Mouse (Mus musculus): ENCODE measurements around the gene Rfc4. TPM values are rescaled to one million over a fixed set of nuclear protein-coding genes. Genes with fewer than 3 reads are reported as not detected.
"Not testable (repeated sequence)": the region's sequence is repeated elsewhere in the genome, so short reads cannot be mapped to it uniquely, and the experiment has no call there.

The Rfc4 gene
- total RNA-seq, 2 experiments from 2014 or later: 4.8 to 5.3 TPM

DNA sequence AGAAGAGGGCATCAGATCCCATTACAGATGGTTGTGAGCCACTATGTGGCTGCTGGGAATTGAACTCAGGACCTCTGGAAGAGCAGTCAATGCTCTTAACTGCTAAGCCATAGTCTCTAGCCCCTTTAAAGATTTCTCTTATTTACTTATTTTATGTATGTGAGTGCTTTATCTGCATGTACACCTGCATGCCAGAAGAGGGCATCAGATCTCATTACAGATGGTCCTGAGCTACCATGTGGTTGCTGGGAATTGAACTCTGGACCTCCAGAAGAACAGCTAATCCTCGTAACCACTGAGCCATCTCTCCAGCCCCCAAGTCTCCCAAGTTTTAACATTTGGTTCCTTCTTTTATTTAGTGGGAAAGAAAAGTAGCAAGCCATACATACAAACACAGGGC, 39.0 kb downstream of the Rfc4 start:
- H3K27ac ChIP-seq; DNase-seq (ENCODE audit: low spot score in 2 of 2); H3K4me3 ChIP-seq: not testable (repeated sequence)
- TF ChIP-seq CTCF (conservative IDR thresholded peaks at IDR 0.05): peak; percentile 48

- TF ChIP-seq CTCF (conservative IDR thresholded peaks at IDR 0.05): peak; percentile 83
- not testable (repeated sequence) for DNase-seq (ENCODE audit: low spot score in 2 of 2); H3K27ac ChIP-seq; H3K4me3 ChIP-seq
Observed at GRCm38 (mm10) chr16:23087712-23088111, 39.8 kb downstream of the Rfc4 start.

DNA sequence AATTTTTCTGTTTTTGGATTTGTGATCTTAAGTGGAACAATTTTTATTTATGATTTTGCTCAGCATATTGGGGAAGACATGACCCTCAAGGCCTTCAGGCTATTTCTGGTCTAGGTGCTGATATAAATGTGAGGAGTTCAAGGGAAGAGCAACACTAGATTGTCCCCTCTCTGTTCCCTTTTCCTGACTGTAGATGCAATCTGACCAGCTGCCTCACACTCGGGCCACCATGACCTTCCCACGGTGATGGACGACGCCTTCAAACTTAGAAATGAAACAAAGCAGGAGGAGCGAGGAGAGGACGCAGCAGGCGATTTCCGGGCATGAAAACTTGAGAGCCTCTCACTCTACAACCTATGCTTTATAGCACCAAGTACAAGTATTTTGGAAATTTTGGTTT, 40.4 kb downstream of the Rfc4 start:
- H3K27ac ChIP-seq; DNase-seq (ENCODE audit: low spot score in 2 of 2): not testable (repeated sequence)

GRCm38 (mm10) chr16:23077516-23077915, 50.0 kb downstream of the Rfc4 start:
- not testable (repeated sequence) for DNase-seq (ENCODE audit: low spot score in 2 of 2); H3K4me3 ChIP-seq; H3K27ac ChIP-seq

More for the DNA sequence above, 40.4 kb downstream of the Rfc4 start:
- not testable (repeated sequence) for H3K4me3 ChIP-seq

Small RNAs within 50 kb of the gene (microRNA-seq; reads per million reads assigned to microRNA genes)
- gene Gm49346: 1.5 to 7.0 reads per million in 2 experiments

Other genes starting within 250 kb of the Rfc4 start
- gene Ahsg, start 236.5 kb downstream of the Rfc4 start, total RNA-seq (2021): not detected
- under 1 TPM; 0.49 to 0.54 TPM for gene Fetub, start 209.4 kb downstream of the Rfc4 start, total RNA-seq (2021)
- gene Hrg, start 176.7 kb downstream of the Rfc4 start, total RNA-seq (2021): not detected
- gene Kng2, start 98.3 kb downstream of the Rfc4 start, total RNA-seq (2021): not detected
- gene Kng1, start 69.9 kb downstream of the Rfc4 start, total RNA-seq (2021): not detected
- 100 to 1,000 TPM; 923 to 956 TPM for gene Eif4a2, start 20.3 kb downstream of the Rfc4 start, total RNA-seq (2021)
- not detected for gene Adipoq, start 18.8 kb upstream of the Rfc4 start, total RNA-seq (2021)
- 10 to 100 TPM; 15.2 to 17.3 TPM for gene St6gal1, start 97.0 kb upstream of the Rfc4 start, total RNA-seq (2021)